Mouse (Mus musculus) brain, embryonic 14.5 days (tissue): ENCODE measurements at regions not wholly inside any gene's neighbourhood (a gene's known extent, or its start where the extent isn't known, plus 50 kb on each side); places are given as distances from the start of the nearest gene placed in this dataset.
"Not testable (repeated sequence)": the region's sequence is repeated elsewhere in the genome, so short reads cannot be mapped to it uniquely, and the experiment has no call there.

Experiments
- DNase-seq: peaks from one replicate; pipeline ENCODE4 v3.0.0-alpha.2; 2011; ENCODE audit warnings: low read depth
- CTCF ChIP-seq: fragments of 200-500 bp; IDR thresholded peaks from 2 replicates; pipeline ENCODE4 v1.5.1; 2012; ENCODE audit warnings: inconsistent platforms, mild to moderate bottlenecking, moderate library complexity, borderline replicate concordance; ENCODE audit not compliant: insufficient read depth, insufficient read length; ENCODE audit errors: extremely low read depth
- POLR2A ChIP-seq: fragments of 200-500 bp; IDR thresholded peaks from 2 replicates; pipeline ENCODE4 v1.6.1; 2012; ENCODE audit warnings: mild to moderate bottlenecking, inconsistent platforms, borderline replicate concordance; ENCODE audit not compliant: poor library complexity, insufficient read depth, insufficient read length, severe bottlenecking; ENCODE audit errors: extremely low read depth

- not testable (repeated sequence) for DNase-seq
Observed at GRCm38 (mm10) chr16:8914183-8914582, 84.3 kb downstream of the 1810013L24Rik start.

GRCm38 (mm10) chr16:8916091-8916490 is 86.2 kb downstream of the 1810013L24Rik start:
- peak; percentile 43 for DNase-seq
- no peak for TF ChIP-seq POLR2A
- no peak for TF ChIP-seq CTCF

- TF ChIP-seq POLR2A, result no peak
- no peak for TF ChIP-seq CTCF
- no peak for DNase-seq
Observed at GRCm38 (mm10) chr16:8918741-8919535, 89.0 kb downstream of the 1810013L24Rik start.

GRCm38 (mm10) chr16:8924732-8925131 is 94.8 kb downstream of the 1810013L24Rik start:
- TF ChIP-seq CTCF (no peak), POLR2A (no peak)
- DNase-seq, result no peak

GRCm38 (mm10) chr16:8931961-8932360 is 102.1 kb downstream of the 1810013L24Rik start:
- DNase-seq, result no peak
- TF ChIP-seq CTCF, result no peak
- no peak for TF ChIP-seq POLR2A

GRCm38 (mm10) chr16:8933121-8933520 is 103.2 kb downstream of the 1810013L24Rik start:
- TF ChIP-seq CTCF (no peak), POLR2A (no peak)
- no peak for DNase-seq

GRCm38 (mm10) chr16:8936446-8936845 is 106.5 kb downstream of the 1810013L24Rik start:
- DNase-seq, result no peak
- TF ChIP-seq CTCF, result no peak

GRCm38 (mm10) chr16:8938516-8938915 is 108.6 kb downstream of the 1810013L24Rik start:
- TF ChIP-seq POLR2A, result no peak
- no peak for TF ChIP-seq CTCF
- peak; percentile 69 for DNase-seq

- TF ChIP-seq POLR2A, result no peak
- no peak for TF ChIP-seq CTCF
- DNase-seq, result no peak
Observed at GRCm38 (mm10) chr16:8939136-8939535, 109.2 kb downstream of the 1810013L24Rik start.

GRCm38 (mm10) chr16:8944412-8945102 is 114.7 kb downstream of the 1810013L24Rik start:
- DNase-seq, result peak; percentile 57
- TF ChIP-seq POLR2A (no peak), CTCF (no peak)

GRCm38 (mm10) chr16:8947846-8948245 is 117.9 kb downstream of the 1810013L24Rik start:
- no peak for TF ChIP-seq CTCF
- TF ChIP-seq POLR2A, result no peak
- DNase-seq, result peak; percentile 91

GRCm38 (mm10) chr16:8951156-8951899 is 121.4 kb downstream of the 1810013L24Rik start:
- DNase-seq, result no peak

GRCm38 (mm10) chr16:8961739-8962138 is 131.8 kb downstream of the 1810013L24Rik start:
- no peak for DNase-seq
- no peak for TF ChIP-seq CTCF
- no peak for TF ChIP-seq POLR2A

More at GRCm38 (mm10) chr16:8951156-8951899, 121.4 kb downstream of the 1810013L24Rik start:
- no peak for TF ChIP-seq CTCF
- TF ChIP-seq POLR2A, result no peak
